Mouse (Mus musculus): ENCODE results near the gene Ubash3b. TPM values are rescaled to one million over a fixed set of nuclear protein-coding genes. Genes with fewer than 3 reads are reported as not detected.
A peak's percentile ranks its signal among the peaks of the same experiment; 100 is the strongest.

The Ubash3b gene
- total RNA-seq, 1 experiment from 2014 or later: 9.6 TPM

- peak; percentile 4 to 34; a peak in 1 of 4 replicates for ATAC-seq (replicated peaks in 1 of 2; ENCODE audit: insufficient read depth in 1 of 2, low FRiP score in 2 of 2, low TSS enrichment in 1 of 2, low read depth in 1 of 2, poor library complexity in 2 of 2, severe bottlenecking in 2 of 2)
Measured at GRCm38 (mm10) chr9:41083386-41084055, 78.0 kb downstream of the Ubash3b start.

- no peak for ATAC-seq (replicated peaks in 1 of 2; ENCODE audit: insufficient read depth in 1 of 2, low FRiP score in 2 of 2, low TSS enrichment in 1 of 2, low read depth in 1 of 2, poor library complexity in 2 of 2, severe bottlenecking in 2 of 2)
Measured at GRCm38 (mm10) chr9:41082891-41083290, 78.6 kb downstream of the Ubash3b start.

- ATAC-seq (replicated peaks in 1 of 2; ENCODE audit: insufficient read depth in 1 of 2, low FRiP score in 2 of 2, low TSS enrichment in 1 of 2, low read depth in 1 of 2, poor library complexity in 2 of 2, severe bottlenecking in 2 of 2): peak; percentile 82 to 85
Measured at GRCm38 (mm10) chr9:41080877-41081276, 80.6 kb downstream of the Ubash3b start.

GRCm38 (mm10) chr9:41079428-41080155, 81.9 kb downstream of the Ubash3b start:
- ATAC-seq (replicated peaks in 1 of 2; ENCODE audit: insufficient read depth in 1 of 2, low FRiP score in 2 of 2, low TSS enrichment in 1 of 2, low read depth in 1 of 2, poor library complexity in 2 of 2, severe bottlenecking in 2 of 2): no peak

- ATAC-seq (replicated peaks in 1 of 2; ENCODE audit: insufficient read depth in 1 of 2, low FRiP score in 2 of 2, low TSS enrichment in 1 of 2, low read depth in 1 of 2, poor library complexity in 2 of 2, severe bottlenecking in 2 of 2): peak; percentile 15 to 20; a peak in 2 of 4 replicates
Measured at GRCm38 (mm10) chr9:41078198-41078597, 83.3 kb downstream of the Ubash3b start.

GRCm38 (mm10) chr9:41076150-41076549, 85.3 kb downstream of the Ubash3b start:
- no peak for ATAC-seq (replicated peaks in 1 of 2; ENCODE audit: insufficient read depth in 1 of 2, low FRiP score in 2 of 2, low TSS enrichment in 1 of 2, low read depth in 1 of 2, poor library complexity in 2 of 2, severe bottlenecking in 2 of 2)

GRCm38 (mm10) chr9:41075528-41075927, 86.0 kb downstream of the Ubash3b start:
- no peak for ATAC-seq (replicated peaks in 1 of 2; ENCODE audit: insufficient read depth in 1 of 2, low FRiP score in 2 of 2, low TSS enrichment in 1 of 2, low read depth in 1 of 2, poor library complexity in 2 of 2, severe bottlenecking in 2 of 2)

GRCm38 (mm10) chr9:41073196-41074009, 88.1 kb downstream of the Ubash3b start:
- peak; percentile 69 to 80 for ATAC-seq (replicated peaks in 1 of 2; ENCODE audit: insufficient read depth in 1 of 2, low FRiP score in 2 of 2, low TSS enrichment in 1 of 2, low read depth in 1 of 2, poor library complexity in 2 of 2, severe bottlenecking in 2 of 2)

GRCm38 (mm10) chr9:41072786-41073185, 88.7 kb downstream of the Ubash3b start:
- ATAC-seq (replicated peaks in 1 of 2; ENCODE audit: insufficient read depth in 1 of 2, low FRiP score in 2 of 2, low TSS enrichment in 1 of 2, low read depth in 1 of 2, poor library complexity in 2 of 2, severe bottlenecking in 2 of 2): peak; percentile 39 to 46; a peak in 3 of 4 replicates

- ATAC-seq (replicated peaks in 1 of 2; ENCODE audit: insufficient read depth in 1 of 2, low FRiP score in 2 of 2, low TSS enrichment in 1 of 2, low read depth in 1 of 2, poor library complexity in 2 of 2, severe bottlenecking in 2 of 2): peak in 1 of 2 experiments; percentile 4; a peak in 1 of 4 replicates
Measured at GRCm38 (mm10) chr9:41071906-41072511, 89.5 kb downstream of the Ubash3b start.

- peak; percentile 50 to 65 for ATAC-seq (replicated peaks in 1 of 2; ENCODE audit: insufficient read depth in 1 of 2, low FRiP score in 2 of 2, low TSS enrichment in 1 of 2, low read depth in 1 of 2, poor library complexity in 2 of 2, severe bottlenecking in 2 of 2)
Measured at GRCm38 (mm10) chr9:41070761-41071181, 90.7 kb downstream of the Ubash3b start.

GRCm38 (mm10) chr9:41069509-41069908, 92.0 kb downstream of the Ubash3b start:
- no peak for ATAC-seq (replicated peaks in 1 of 2; ENCODE audit: insufficient read depth in 1 of 2, low FRiP score in 2 of 2, low TSS enrichment in 1 of 2, low read depth in 1 of 2, poor library complexity in 2 of 2, severe bottlenecking in 2 of 2)

- no peak for ATAC-seq (replicated peaks in 1 of 2; ENCODE audit: insufficient read depth in 1 of 2, low FRiP score in 2 of 2, low TSS enrichment in 1 of 2, low read depth in 1 of 2, poor library complexity in 2 of 2, severe bottlenecking in 2 of 2)
Measured at GRCm38 (mm10) chr9:41061446-41061845, 100.1 kb downstream of the Ubash3b start.

- no peak for ATAC-seq (replicated peaks in 1 of 2; ENCODE audit: insufficient read depth in 1 of 2, low FRiP score in 2 of 2, low TSS enrichment in 1 of 2, low read depth in 1 of 2, poor library complexity in 2 of 2, severe bottlenecking in 2 of 2)
Measured at GRCm38 (mm10) chr9:41060617-41061016, 100.9 kb downstream of the Ubash3b start.

GRCm38 (mm10) chr9:41058765-41059535, 102.5 kb downstream of the Ubash3b start:
- ATAC-seq (replicated peaks in 1 of 2; ENCODE audit: insufficient read depth in 1 of 2, low FRiP score in 2 of 2, low TSS enrichment in 1 of 2, low read depth in 1 of 2, poor library complexity in 2 of 2, severe bottlenecking in 2 of 2): peak in 1 of 2 experiments; percentile 27; a peak in 1 of 4 replicates

- no peak for ATAC-seq (replicated peaks in 1 of 2; ENCODE audit: insufficient read depth in 1 of 2, low FRiP score in 2 of 2, low TSS enrichment in 1 of 2, low read depth in 1 of 2, poor library complexity in 2 of 2, severe bottlenecking in 2 of 2)
Measured at GRCm38 (mm10) chr9:41054166-41054565, 107.3 kb downstream of the Ubash3b start.

- no peak for ATAC-seq (replicated peaks in 1 of 2; ENCODE audit: insufficient read depth in 1 of 2, low FRiP score in 2 of 2, low TSS enrichment in 1 of 2, low read depth in 1 of 2, poor library complexity in 2 of 2, severe bottlenecking in 2 of 2)
Measured at GRCm38 (mm10) chr9:41053478-41053877, 108.0 kb downstream of the Ubash3b start.

All from hematopoietic stem cell, adult 5-6 weeks (primary cell).